Mouse (Mus musculus): ENCODE measurements around the gene Det1.

DNA sequence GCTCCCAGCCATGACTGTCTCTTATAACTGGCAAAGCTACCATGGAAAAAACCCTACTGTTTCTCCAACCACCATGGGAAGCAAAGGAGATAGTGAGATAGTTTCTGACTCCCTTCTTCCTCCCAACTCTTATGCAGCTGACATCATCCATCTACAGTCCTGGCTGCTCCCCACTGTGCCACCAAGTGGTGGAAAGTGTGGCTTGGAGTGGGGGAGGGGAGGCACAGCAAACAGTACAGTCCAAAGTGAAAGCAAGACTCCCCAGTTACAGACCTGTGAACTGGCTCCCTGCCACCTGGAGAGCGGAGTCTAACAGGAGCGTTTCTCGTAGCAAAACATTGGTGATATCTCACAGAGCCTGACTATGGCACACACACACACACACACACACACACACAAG lies 43.2 kb downstream of the Det1 start:
- TF ChIP-seq GATA1 (IDR thresholded peaks at IDR 0.05; ENCODE audit: borderline replicate concordance, low read length), result no peak
- TF ChIP-seq FLI1 (IDR thresholded peaks at IDR 0.05; ENCODE audit: low read length), result no peak
